8 mouse cellular contexts compared by ENCODE assay signal in the genomic region with DNA sequence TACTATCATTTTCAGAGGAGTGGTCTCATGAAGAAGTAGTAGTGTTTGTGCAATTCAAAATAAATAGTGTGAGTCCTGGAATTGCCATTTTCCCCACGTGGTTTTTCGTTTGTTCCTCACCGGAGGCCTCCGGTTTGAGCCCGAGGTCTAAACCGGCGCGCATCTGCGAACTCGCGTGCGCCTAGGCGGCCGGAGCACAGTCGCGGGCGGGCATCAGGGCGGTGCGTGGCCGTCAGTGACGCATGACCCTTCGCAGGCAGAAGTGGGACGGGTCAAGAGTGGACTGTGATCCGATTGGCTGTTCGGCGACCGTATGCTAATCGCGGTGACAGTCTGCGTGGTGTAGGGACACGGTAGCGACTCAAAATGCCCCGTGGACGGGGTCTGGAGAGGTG. TPM values are rescaled to one million over a fixed set of nuclear protein-coding genes. Genes with fewer than 3 reads are reported as not detected.
DNase-seq lines count a peak whose midpoint lies in the region; ATAC-seq and TF ChIP-seq lines count a peak whose summit lies in the region.
"Not testable (repeated sequence)": the region's sequence is repeated elsewhere in the genome, so short reads cannot be mapped to it uniquely, and the experiment has no call there.

No protein-coding gene starts in this region.

- 0% methylated on average over 31 of the region's 34 CpGs for WGBS in forebrain, embryonic 16.5 days
- under 1% methylated on average over 30 of the region's 34 CpGs for WGBS in liver, postnatal 0 days (ENCODE audit: insufficient replicate concordance)
- WGBS in neural tube, embryonic 13.5 days: 0% methylated on average over 32 of the region's 34 CpGs

- H3K4me2 ChIP-seq in forebrain, embryonic 16.5 days (ENCODE audit: low read length): peak overlapping the region; percentile 65
- peak overlapping the region; percentile 72 for H3K4me2 ChIP-seq in liver, postnatal 0 days (ENCODE audit: low read depth, low read length)
- H3K4me2 ChIP-seq in neural tube, embryonic 13.5 days: peak overlapping the region; percentile 58

- peak; percentile 92 for ATAC-seq in forebrain, embryonic 16.5 days
- ATAC-seq in liver, postnatal 0 days: peak; percentile 89
- ATAC-seq in neural tube, embryonic 13.5 days (ENCODE audit: low read depth): peak; percentile 96

- H3K4me3 ChIP-seq in forebrain, embryonic 16.5 days (replicated peaks; ENCODE audit: low read length): peak overlapping the region; percentile 46
- peak overlapping the region; percentile 32 for H3K4me3 ChIP-seq in liver, postnatal 0 days (ENCODE audit: low read depth, low read length)
- H3K4me3 ChIP-seq in neural tube, embryonic 13.5 days: peak overlapping the region; percentile 36

- H3K4me1 ChIP-seq in forebrain, embryonic 16.5 days (replicated peaks; ENCODE audit: control insufficient read depth, insufficient read depth, low read length); liver, postnatal 0 days (ENCODE audit: insufficient read depth): not testable (repeated sequence)
- peaks cover 11% of the 10 kb centered on the region; the same call in 1 of the 2 replicates for H3K4me1 ChIP-seq in neural tube, embryonic 13.5 days (replicated peaks)

- intact Hi-C loops in heart, postnatal 25 days (cut with DNase I): not testable (repeated sequence)

- not testable (repeated sequence) for H3K27me3 ChIP-seq in forebrain, embryonic 16.5 days (replicated peaks; ENCODE audit: control insufficient read depth, insufficient read depth, low read length); liver, postnatal 0 days (ENCODE audit: insufficient read depth, low read length); neural tube, embryonic 13.5 days

- not testable (repeated sequence) for TF ChIP-seq CTCF in liver, postnatal 0 days (IDR thresholded peaks at IDR 0.05; ENCODE audit: low read depth)

- H3K9me3 ChIP-seq in forebrain, embryonic 16.5 days (ENCODE audit: control insufficient read depth, low read length); liver, postnatal 0 days (ENCODE audit: low read length); neural tube, embryonic 13.5 days: not testable (repeated sequence)

- H3K9ac ChIP-seq in forebrain, embryonic 16.5 days (replicated peaks; ENCODE audit: low read depth, low read length): peak overlapping the region; percentile 59
- peak overlapping the region; percentile 50 for H3K9ac ChIP-seq in liver, postnatal 0 days (replicated peaks)
- peak overlapping the region; percentile 61; the same call in 1 of the 2 replicates for H3K9ac ChIP-seq in neural tube, embryonic 13.5 days

- H3K36me3 ChIP-seq in forebrain, embryonic 16.5 days (ENCODE audit: control insufficient read depth, insufficient read depth); liver, postnatal 0 days (replicated peaks; ENCODE audit: insufficient read depth, low read length); neural tube, embryonic 13.5 days: not testable (repeated sequence)

- not testable (repeated sequence) for TF ChIP-seq EP300 in liver, postnatal 0 days (IDR thresholded peaks at IDR 0.05; ENCODE audit: low read depth)

- DNase-seq in ES-CJ7 (ENCODE audit: low read depth, low spot score): peak; percentile 86
- peak; percentile 89 to 97 for DNase-seq in cerebellum, adult 18-20 months
- DNase-seq in heart, postnatal 25 days (ENCODE audit: low spot score): peak; percentile 93
- peak; percentile 88 to 95 for DNase-seq in layer of hippocampus, adult 18-20 months (ENCODE audit: low spot score in 2 of 2)
- DNase-seq in liver, postnatal 0 days: peak; percentile 85
- DNase-seq in telencephalon, adult 2 months (ENCODE audit: low read depth, low spot score): peak; percentile 67

- H3K27ac ChIP-seq in forebrain, embryonic 16.5 days (ENCODE audit: low read length): peak overlapping the region; percentile 69
- peak overlapping the region; percentile 62; the same call in 1 of the 2 replicates for H3K27ac ChIP-seq in liver, postnatal 0 days (ENCODE audit: low read depth)
- H3K27ac ChIP-seq in neural tube, embryonic 13.5 days (replicated peaks): peak overlapping the region; percentile 81

RNA-seq across cellular contexts. Expression of a gene that starts 43.2 kb away (rescaled TPM):
- 0.63 TPM in 1 of 2 replicates, not detected in the other for polyA plus RNA-seq in forebrain, embryonic 16.5 days (2015; fragmentation: Nextera tagmentation; extraction: Ambion mirVana)
- total RNA-seq in heart, postnatal 25 days (2021): under 1 TPM; 0.36 to 0.47 TPM
- total RNA-seq in layer of hippocampus, adult 18-20 months (2021): under 1 TPM; 0.15 to 0.23 TPM
- polyA plus RNA-seq in liver, postnatal 0 days (2015; fragmentation: Nextera tagmentation; extraction: Ambion mirVana): 0.24 TPM in 1 of 2 replicates, not detected in the other
- 0.32 and 1.4 TPM in 2 replicates for polyA plus RNA-seq in neural tube, embryonic 13.5 days (2015; fragmentation: Nextera tagmentation; extraction: Ambion mirVana)

RNA-seq across cellular contexts. Expression of a gene that starts 43.3 kb away (rescaled TPM):
- 7.4 and 7.7 TPM in 2 replicates for polyA plus RNA-seq in forebrain, embryonic 16.5 days (2015; fragmentation: Nextera tagmentation; extraction: Ambion mirVana)
- total RNA-seq in heart, postnatal 25 days (2021): 1 to 10 TPM; 1.6 to 1.7 TPM
- total RNA-seq in layer of hippocampus, adult 18-20 months (2021): 1 to 10 TPM; 4.5 to 4.6 TPM
- 1.6 and 2.6 TPM in 2 replicates for polyA plus RNA-seq in liver, postnatal 0 days (2015; fragmentation: Nextera tagmentation; extraction: Ambion mirVana)
- polyA plus RNA-seq in neural tube, embryonic 13.5 days (2015; fragmentation: Nextera tagmentation; extraction: Ambion mirVana): 6.2 and 7.0 TPM in 2 replicates

Comparison
In these comparisons a context has a peak if more than half of its experiments do, and no peak if none do; other contexts are left out.
1. Peak in every context shown above with its lines: DNase-seq, ATAC-seq, H3K4me3 ChIP-seq and H3K27ac ChIP-seq.